ENCODE assay signal across 8 mouse cellular contexts in the genomic region with DNA sequence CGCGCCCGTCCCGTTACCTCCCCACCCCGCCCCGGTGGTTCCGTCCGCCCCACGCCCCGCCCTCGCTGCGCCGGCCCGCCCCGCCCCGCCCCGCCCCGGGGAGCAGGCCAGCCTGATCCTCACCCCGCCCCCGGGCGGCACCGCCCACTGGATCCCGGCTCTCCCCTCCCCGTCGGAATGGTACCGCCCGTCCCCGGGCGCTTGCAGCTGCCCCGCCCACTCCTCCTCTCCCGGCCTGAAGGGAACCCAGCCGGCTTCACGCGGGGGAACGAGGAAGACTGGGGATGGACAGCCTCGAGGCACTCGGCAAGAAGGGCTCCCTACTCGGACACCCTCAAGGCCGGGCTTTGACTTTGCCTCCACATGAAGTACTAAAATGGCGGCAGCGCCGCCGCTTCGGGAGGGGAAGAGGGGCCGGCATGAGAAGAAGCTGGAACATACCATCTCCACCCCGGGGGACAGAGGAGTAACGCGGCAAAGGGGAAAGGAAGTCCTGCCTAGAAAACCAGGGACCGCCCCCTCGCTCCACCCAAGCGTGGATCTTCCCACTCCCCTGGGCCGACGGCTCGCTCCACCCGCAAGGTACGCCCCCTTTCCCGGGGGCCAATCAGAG. TPM values are rescaled to one million over a fixed set of nuclear protein-coding genes. Genes with fewer than 3 reads are reported as not detected.
A peak's percentile ranks its signal among the peaks of the same experiment; 100 is the strongest.
DNase-seq lines count a peak whose midpoint lies in the region; ATAC-seq lines count a peak whose summit lies in the region.

No protein-coding gene starts in this region.

- peaks cover 37% of the 10 kb centered on the region for H3K36me3 ChIP-seq in heart, embryonic 14.5 days (ENCODE audit: control insufficient read depth, insufficient read depth, low read length)
- H3K36me3 ChIP-seq in liver, embryonic 13.5 days = peaks cover 35% of the 10 kb centered on the region
- H3K36me3 ChIP-seq in stomach, embryonic 16.5 days (ENCODE audit: control insufficient read depth, insufficient read depth, low read length) = peaks cover 16% of the 10 kb centered on the region; the same call in 1 of the 2 replicates

- H3K9me3 ChIP-seq in heart, embryonic 14.5 days (ENCODE audit: control insufficient read depth, low read length) = no peaks in the 10 kb centered on the region
- no peaks in the 10 kb centered on the region for H3K9me3 ChIP-seq in liver, embryonic 13.5 days (replicated peaks)
- H3K9me3 ChIP-seq in stomach, embryonic 16.5 days (replicated peaks; ENCODE audit: control insufficient read depth, low read length) = no peaks in the 10 kb centered on the region

- H3K4me3 ChIP-seq in heart, embryonic 14.5 days (ENCODE audit: control insufficient read depth in 1 of 2, insufficient read depth in 1 of 2, low read depth in 1 of 2, low read length in 2 of 2) = peak overlapping the region; percentile 83 to 84
- peak overlapping the region; percentile 90 for H3K4me3 ChIP-seq in liver, embryonic 13.5 days (replicated peaks)
- peak overlapping the region; percentile 72 for H3K4me3 ChIP-seq in stomach, embryonic 16.5 days (replicated peaks; ENCODE audit: low read length)

- peaks cover 12 to 19% of the 10 kb centered on the region in 2 experiments for H3K4me1 ChIP-seq in heart, embryonic 14.5 days (ENCODE audit: control insufficient read depth in 2 of 2, insufficient read depth in 2 of 2, low read length in 2 of 2)
- H3K4me1 ChIP-seq in liver, embryonic 13.5 days (replicated peaks) = peaks cover 50% of the 10 kb centered on the region
- peaks cover 17% of the 10 kb centered on the region for H3K4me1 ChIP-seq in stomach, embryonic 16.5 days (ENCODE audit: control insufficient read depth, insufficient read depth, low read length)

- peak overlapping the region; percentile 96 to 98 for H3K27ac ChIP-seq in heart, embryonic 14.5 days (replicated peaks in 1 of 2; ENCODE audit: control insufficient read depth in 1 of 2, insufficient read depth in 1 of 2, low read depth in 2 of 2, low read length in 2 of 2)
- H3K27ac ChIP-seq in liver, embryonic 13.5 days = peak overlapping the region; percentile 85
- peak overlapping the region; percentile 95 for H3K27ac ChIP-seq in stomach, embryonic 16.5 days (ENCODE audit: low read length)

- peak; percentile 95 for ATAC-seq in CD4-positive, CD25-positive, alpha-beta regulatory T cell, adult 4 months
- ATAC-seq in heart, embryonic 14.5 days (ENCODE audit: insufficient number of reproducible peaks, insufficient read depth, low FRiP score, low read depth) = peak; percentile 96
- peak; percentile 91 for ATAC-seq in liver, embryonic 13.5 days (ENCODE audit: low read depth)
- peak; percentile 96 for ATAC-seq in stomach, embryonic 16.5 days (ENCODE audit: insufficient read depth, low FRiP score)

- H3K9ac ChIP-seq in heart, embryonic 14.5 days (ENCODE audit: low read length) = peak overlapping the region; percentile 93
- peak overlapping the region; percentile 94 for H3K9ac ChIP-seq in liver, embryonic 13.5 days
- peak overlapping the region; percentile 96 for H3K9ac ChIP-seq in stomach, embryonic 16.5 days (ENCODE audit: low read length)

- H3K4me2 ChIP-seq in heart, embryonic 14.5 days (ENCODE audit: low read length) = peak overlapping the region; percentile 94
- H3K4me2 ChIP-seq in liver, embryonic 13.5 days = peak overlapping the region; percentile 92
- peak overlapping the region; percentile 79 for H3K4me2 ChIP-seq in stomach, embryonic 16.5 days (ENCODE audit: low read depth, low read length)

- peak; percentile 97 for DNase-seq in c-Kit-negative CD71-positive TER-119-positive erythroid progenitor cells, embryonic 14.5 days (ENCODE audit: low read depth, low spot score)
- peak; percentile 96 for DNase-seq in fibroblast of lung, adult 2 months (ENCODE audit: low read depth)
- peak; percentile 99 for DNase-seq in kidney, postnatal 14 days
- DNase-seq in liver, embryonic 13.5 days = peak; percentile 98
- peak; percentile 100 for DNase-seq in neural tube, embryonic 10.5 days (ENCODE audit: extremely low spot score, low spot score)

- no peaks in the 10 kb centered on the region for H3K27me3 ChIP-seq in heart, embryonic 14.5 days (ENCODE audit: control insufficient read depth, insufficient read depth, low read length)
- H3K27me3 ChIP-seq in liver, embryonic 13.5 days = no peaks in the 10 kb centered on the region
- no peaks in the 10 kb centered on the region for H3K27me3 ChIP-seq in stomach, embryonic 16.5 days (ENCODE audit: control insufficient read depth, insufficient read depth, low read length)

- WGBS in heart, embryonic 14.5 days = under 1% methylated on average over 40 of the region's 57 CpGs
- 1% methylated on average over 47 of the region's 57 CpGs for WGBS in liver, embryonic 13.5 days (ENCODE audit: insufficient replicate concordance)
- under 1% methylated on average over 39 of the region's 57 CpGs for WGBS in stomach, embryonic 16.5 days

RNA-seq across cellular contexts. Expression of a gene that starts 0.3 kb away (rescaled TPM):
- polyA plus RNA-seq in CD4-positive, CD25-positive, alpha-beta regulatory T cell, adult 4 months (2017; shearing (Covaris generic)) = 1 to 10 TPM; 1.4 to 2.2 TPM
- polyA plus RNA-seq in heart, embryonic 14.5 days (2014; fragmentation: Nextera tagmentation; extraction: Ambion mirVana) = 0.80 and 1.1 TPM in 2 replicates
- polyA plus RNA-seq in liver, embryonic 13.5 days (2015; fragmentation: Nextera tagmentation; extraction: Ambion mirVana) = 0.88 TPM in 2 replicates
- 1.2 and 1.4 TPM in 2 replicates for polyA plus RNA-seq in stomach, embryonic 16.5 days (2015; fragmentation: Nextera tagmentation; extraction: Ambion mirVana)

RNA-seq across cellular contexts. Expression of a gene that starts 21.5 kb away (rescaled TPM):
- polyA plus RNA-seq in CD4-positive, CD25-positive, alpha-beta regulatory T cell, adult 4 months (2017; shearing (Covaris generic)) = 10 to 100 TPM; 25.2 to 33.8 TPM
- polyA plus RNA-seq in heart, embryonic 14.5 days (2014; fragmentation: Nextera tagmentation; extraction: Ambion mirVana) = 9.0 and 9.8 TPM in 2 replicates
- 7.0 and 7.7 TPM in 2 replicates for polyA plus RNA-seq in liver, embryonic 13.5 days (2015; fragmentation: Nextera tagmentation; extraction: Ambion mirVana)
- 15.0 and 16.3 TPM in 2 replicates for polyA plus RNA-seq in stomach, embryonic 16.5 days (2015; fragmentation: Nextera tagmentation; extraction: Ambion mirVana)

RNA-seq across cellular contexts. Expression of a gene that starts 30.9 kb away (rescaled TPM):
- not detected for polyA plus RNA-seq in CD4-positive, CD25-positive, alpha-beta regulatory T cell, adult 4 months (2017; shearing (Covaris generic))
- not detected in 2 replicates for polyA plus RNA-seq in heart, embryonic 14.5 days (2014; fragmentation: Nextera tagmentation; extraction: Ambion mirVana)
- 0.19 and 0.22 TPM in 2 replicates for polyA plus RNA-seq in liver, embryonic 13.5 days (2015; fragmentation: Nextera tagmentation; extraction: Ambion mirVana)
- polyA plus RNA-seq in stomach, embryonic 16.5 days (2015; fragmentation: Nextera tagmentation; extraction: Ambion mirVana) = not detected in 2 replicates

RNA-seq across cellular contexts. Expression of a gene that starts 37.4 kb away (rescaled TPM):
- 1,000 to 10,000 TPM in 1 of 2 experiments, 100 to 1,000 TPM in 1; 884 to 1,093 TPM for polyA plus RNA-seq in CD4-positive, CD25-positive, alpha-beta regulatory T cell, adult 4 months (2017; shearing (Covaris generic))
- polyA plus RNA-seq in heart, embryonic 14.5 days (2014; fragmentation: Nextera tagmentation; extraction: Ambion mirVana) = 499 and 536 TPM in 2 replicates
- 436 and 468 TPM in 2 replicates for polyA plus RNA-seq in liver, embryonic 13.5 days (2015; fragmentation: Nextera tagmentation; extraction: Ambion mirVana)
- polyA plus RNA-seq in stomach, embryonic 16.5 days (2015; fragmentation: Nextera tagmentation; extraction: Ambion mirVana) = 439 and 586 TPM in 2 replicates

RNA-seq across cellular contexts. Expression of a gene that starts 41.6 kb away (rescaled TPM):
- 100 to 1,000 TPM; 453 to 558 TPM for polyA plus RNA-seq in CD4-positive, CD25-positive, alpha-beta regulatory T cell, adult 4 months (2017; shearing (Covaris generic))
- polyA plus RNA-seq in heart, embryonic 14.5 days (2014; fragmentation: Nextera tagmentation; extraction: Ambion mirVana) = 430 and 441 TPM in 2 replicates
- polyA plus RNA-seq in liver, embryonic 13.5 days (2015; fragmentation: Nextera tagmentation; extraction: Ambion mirVana) = 335 and 374 TPM in 2 replicates
- 363 and 373 TPM in 2 replicates for polyA plus RNA-seq in stomach, embryonic 16.5 days (2015; fragmentation: Nextera tagmentation; extraction: Ambion mirVana)

Comparison
In these comparisons a context has a peak if more than half of its experiments do, and no peak if none do; other contexts are left out.
1. Peak in every context shown above with its lines: DNase-seq, ATAC-seq, H3K4me3 ChIP-seq and H3K27ac ChIP-seq.